Mouse (Mus musculus): Measurements from ENCODE around the gene Asb2. TPM values are rescaled to one million over a fixed set of nuclear protein-coding genes. Genes with fewer than 3 reads are reported as not detected.

Gene Asb2
- polyA plus RNA-seq, 1 experiment from 2014 or later = 0.57 TPM

DNA sequence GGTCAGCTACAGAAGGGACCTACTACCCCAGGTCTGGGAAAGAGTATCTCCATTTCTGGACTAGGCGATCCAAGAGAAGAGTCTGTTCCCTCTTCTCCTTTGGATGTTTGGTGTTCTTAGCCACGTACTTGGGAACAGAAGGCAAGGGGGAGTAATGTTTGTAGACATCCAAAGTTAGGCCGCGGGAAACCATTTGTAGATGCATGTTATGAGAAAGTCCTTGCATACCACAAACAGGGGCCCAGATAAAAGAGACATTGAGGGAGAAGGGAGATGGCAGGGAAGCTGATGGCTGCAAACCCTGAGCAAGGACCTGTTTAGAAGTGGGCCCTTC lies 581 bp upstream of the Asb2 start:
- no peak overlapping the region for H3K27ac ChIP-seq
- WGBS = 95% methylated on average over 4 of the region's 4 CpGs
- no peaks in the 10 kb centered on the region for H3K27me3 ChIP-seq (ENCODE audit: poor library complexity, severe bottlenecking)
- no peaks in the 10 kb centered on the region for H3K36me3 ChIP-seq (replicated peaks)
- H3K4me3 ChIP-seq = no peak overlapping the region
- H3K9me3 ChIP-seq = no peaks in the 10 kb centered on the region
- no peak for DNase-seq (ENCODE audit: extremely low spot score, low spot score)
- peaks cover 13% of the 10 kb centered on the region for H3K4me1 ChIP-seq

GRCm38 (mm10) chr12:103353538-103353937 lies 2.3 kb downstream of the Asb2 start:
- peak; percentile 22 for DNase-seq (ENCODE audit: extremely low spot score, low spot score)
- H3K27me3 ChIP-seq (ENCODE audit: poor library complexity, severe bottlenecking) = no peaks in the 10 kb centered on the region
- no peak overlapping the region for H3K4me3 ChIP-seq
- H3K4me1 ChIP-seq = peaks cover 8% of the 10 kb centered on the region
- 0 out of 2 replicates have a peak overlapping the region, but pooled peaks have one; percentile 6 for H3K27ac ChIP-seq
- 19% methylated on average over 5 of the region's 5 CpGs for WGBS
- no peaks in the 10 kb centered on the region for H3K9me3 ChIP-seq
- H3K36me3 ChIP-seq (replicated peaks) = no peaks in the 10 kb centered on the region

- Histone ChIP-seq H3K27me3 (ENCODE audit: poor library complexity, severe bottlenecking) (no peaks in the 10 kb centered on the region), H3K4me1 (peaks cover 7% of the 10 kb centered on the region; the same call in 1 of the 2 replicates), H3K36me3 (replicated peaks) (no peaks in the 10 kb centered on the region), H3K4me3 (no peak overlapping the region), H3K27ac (no peak overlapping the region), H3K9me3 (no peaks in the 10 kb centered on the region)
- WGBS = 93% methylated on average over 6 of the region's 6 CpGs
- no peak for DNase-seq (ENCODE audit: extremely low spot score, low spot score)
Measured at GRCm38 (mm10) chr12:103352735-103353134, 3.1 kb downstream of the Asb2 start.

DNA sequence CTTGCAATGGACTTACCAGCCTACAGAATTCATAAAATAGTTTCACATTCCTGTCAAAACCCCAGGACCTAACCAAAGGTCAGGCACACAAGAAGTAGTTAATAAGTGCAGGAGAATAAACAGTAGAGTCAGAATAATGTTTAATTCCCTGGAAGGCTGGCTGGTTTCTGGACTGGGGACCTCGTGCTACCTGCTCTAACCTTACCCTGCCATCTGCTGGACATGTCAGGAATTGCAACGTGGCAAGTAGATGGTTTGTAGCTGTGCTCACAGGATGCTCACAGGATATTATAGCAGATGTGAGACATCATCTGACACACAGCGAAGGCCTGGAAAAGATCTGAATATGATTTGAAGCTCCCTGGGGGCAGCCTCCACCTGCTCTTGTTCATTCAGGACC lies 7.3 kb downstream of the Asb2 start:
- Histone ChIP-seq H3K27me3 (ENCODE audit: poor library complexity, severe bottlenecking) (no peaks in the 10 kb centered on the region), H3K9me3 (no peaks in the 10 kb centered on the region), H3K4me1 (peaks cover 4% of the 10 kb centered on the region; the same call in 1 of the 2 replicates), H3K36me3 (replicated peaks) (no peaks in the 10 kb centered on the region), H3K4me3 (no peak overlapping the region), H3K27ac (no peak overlapping the region)
- peak; percentile 77 for DNase-seq (ENCODE audit: extremely low spot score, low spot score)
- 11% methylated on average over 3 of the region's 3 CpGs for WGBS

DNA sequence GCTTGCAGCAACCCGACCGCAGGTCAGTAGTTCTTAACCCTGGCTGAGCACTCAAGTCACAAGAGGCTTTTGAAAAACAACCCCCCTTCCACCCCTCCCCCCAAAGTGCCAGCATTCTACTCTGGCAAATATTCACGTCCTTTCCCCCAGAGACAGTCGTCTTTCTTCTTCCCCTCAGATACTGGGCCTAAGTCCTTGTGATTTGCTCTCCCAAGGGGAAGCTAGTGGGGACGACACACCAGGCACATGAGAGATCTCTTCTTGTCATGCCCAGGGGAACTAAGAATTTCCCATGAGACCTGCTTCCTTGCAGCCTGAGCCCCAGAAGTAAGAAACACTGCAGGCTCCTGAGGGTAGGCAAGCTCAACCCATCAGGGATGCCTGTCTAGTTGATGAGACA lies 8.4 kb downstream of the Asb2 start:
- 75% methylated on average over 5 of the region's 5 CpGs for WGBS
- Histone ChIP-seq H3K27ac (no peak overlapping the region), H3K27me3 (ENCODE audit: poor library complexity, severe bottlenecking) (no peaks in the 10 kb centered on the region), H3K9me3 (no peaks in the 10 kb centered on the region), H3K36me3 (replicated peaks) (no peaks in the 10 kb centered on the region), H3K4me1 (no peaks in the 10 kb centered on the region), H3K4me3 (no peak overlapping the region)
- no peak for DNase-seq (ENCODE audit: extremely low spot score, low spot score)

DNA sequence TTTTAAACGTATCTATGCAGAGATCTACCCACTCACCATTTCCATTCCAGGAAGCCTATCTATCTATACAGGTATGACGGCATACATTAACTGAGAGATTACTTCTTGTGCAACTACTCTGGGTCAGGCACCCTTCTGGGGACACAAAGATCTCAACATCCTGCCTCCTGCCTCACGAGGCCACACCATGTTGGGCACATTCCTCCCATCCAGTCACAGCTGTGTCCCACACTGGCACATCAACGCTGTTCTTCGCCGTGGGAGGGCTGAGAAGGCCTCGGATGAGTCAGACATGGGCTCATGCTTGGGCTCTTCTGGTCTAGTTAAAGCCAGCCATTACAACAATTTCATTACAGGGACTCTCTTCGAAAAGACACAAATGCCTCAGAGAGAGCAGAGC lies 8.9 kb downstream of the Asb2 start:
- Histone ChIP-seq H3K27me3 (ENCODE audit: poor library complexity, severe bottlenecking) (no peaks in the 10 kb centered on the region), H3K27ac (no peak overlapping the region), H3K4me1 (no peaks in the 10 kb centered on the region), H3K4me3 (no peak overlapping the region), H3K9me3 (no peaks in the 10 kb centered on the region), H3K36me3 (replicated peaks) (no peaks in the 10 kb centered on the region)
- DNase-seq (ENCODE audit: extremely low spot score, low spot score) = no peak
- WGBS = 90% methylated on average over 8 of the region's 8 CpGs

DNA sequence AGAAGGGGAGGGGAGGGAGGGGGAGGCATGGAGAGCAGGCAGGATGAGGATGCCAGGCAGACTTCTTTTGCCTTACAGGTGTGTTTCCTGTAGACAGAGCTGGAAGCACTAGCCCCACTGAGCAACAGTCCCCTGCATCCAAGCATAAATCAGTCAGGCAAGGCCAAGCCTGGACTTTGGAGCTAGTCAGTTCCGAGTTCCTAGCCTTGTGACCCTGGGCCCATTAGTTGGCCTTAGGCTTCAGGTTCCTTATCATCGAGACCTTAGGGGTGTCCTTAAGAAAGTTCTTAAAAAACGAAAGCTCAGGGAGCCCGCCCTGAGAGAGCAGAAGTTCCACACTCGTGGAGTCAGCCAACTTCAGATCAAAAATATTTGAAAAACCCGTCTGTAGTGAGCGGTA lies 10.9 kb downstream of the Asb2 start:
- no peak overlapping the region for H3K27ac ChIP-seq
- H3K4me1 ChIP-seq = no peaks in the 10 kb centered on the region
- no peak overlapping the region for H3K4me3 ChIP-seq
- no peaks in the 10 kb centered on the region for H3K36me3 ChIP-seq (replicated peaks)
- no peaks in the 10 kb centered on the region for H3K9me3 ChIP-seq
- H3K27me3 ChIP-seq (ENCODE audit: poor library complexity, severe bottlenecking) = no peaks in the 10 kb centered on the region
- DNase-seq (ENCODE audit: extremely low spot score, low spot score) = no peak
- 87% methylated on average over 7 of the region's 7 CpGs for WGBS

DNA sequence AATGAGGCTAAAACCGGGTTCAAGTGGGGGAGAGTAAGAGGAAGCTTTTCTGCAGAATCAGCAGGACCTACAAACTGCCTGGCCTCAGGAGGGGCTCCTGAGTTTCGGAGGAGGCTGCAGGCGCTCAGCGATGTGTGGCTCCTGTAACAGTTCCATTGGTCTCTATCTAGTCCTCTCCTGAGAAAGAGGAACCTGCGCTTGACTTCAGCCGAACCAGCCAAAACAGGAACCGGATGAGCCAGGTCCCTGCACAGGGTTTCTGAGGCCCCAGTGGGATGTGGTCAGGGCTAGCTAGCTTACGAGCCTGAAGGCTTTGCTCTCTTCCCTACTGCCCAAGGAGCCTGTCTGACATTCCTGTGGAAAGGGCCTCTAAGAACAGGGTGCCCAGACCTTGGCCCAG lies 12.3 kb downstream of the Asb2 start:
- WGBS = 86% methylated on average over 8 of the region's 8 CpGs
- H3K27ac ChIP-seq = no peak overlapping the region
- no peaks in the 10 kb centered on the region for H3K4me1 ChIP-seq
- no peak overlapping the region for H3K4me3 ChIP-seq
- no peaks in the 10 kb centered on the region for H3K36me3 ChIP-seq (replicated peaks)
- DNase-seq (ENCODE audit: extremely low spot score, low spot score) = no peak
- H3K9me3 ChIP-seq = no peaks in the 10 kb centered on the region
- no peaks in the 10 kb centered on the region for H3K27me3 ChIP-seq (ENCODE audit: poor library complexity, severe bottlenecking)

- WGBS = 88% methylated on average over 5 of the region's 5 CpGs
- H3K36me3 ChIP-seq (replicated peaks) = no peaks in the 10 kb centered on the region
Measured at GRCm38 (mm10) chr12:103341212-103341611, 14.6 kb downstream of the Asb2 start.

DNA sequence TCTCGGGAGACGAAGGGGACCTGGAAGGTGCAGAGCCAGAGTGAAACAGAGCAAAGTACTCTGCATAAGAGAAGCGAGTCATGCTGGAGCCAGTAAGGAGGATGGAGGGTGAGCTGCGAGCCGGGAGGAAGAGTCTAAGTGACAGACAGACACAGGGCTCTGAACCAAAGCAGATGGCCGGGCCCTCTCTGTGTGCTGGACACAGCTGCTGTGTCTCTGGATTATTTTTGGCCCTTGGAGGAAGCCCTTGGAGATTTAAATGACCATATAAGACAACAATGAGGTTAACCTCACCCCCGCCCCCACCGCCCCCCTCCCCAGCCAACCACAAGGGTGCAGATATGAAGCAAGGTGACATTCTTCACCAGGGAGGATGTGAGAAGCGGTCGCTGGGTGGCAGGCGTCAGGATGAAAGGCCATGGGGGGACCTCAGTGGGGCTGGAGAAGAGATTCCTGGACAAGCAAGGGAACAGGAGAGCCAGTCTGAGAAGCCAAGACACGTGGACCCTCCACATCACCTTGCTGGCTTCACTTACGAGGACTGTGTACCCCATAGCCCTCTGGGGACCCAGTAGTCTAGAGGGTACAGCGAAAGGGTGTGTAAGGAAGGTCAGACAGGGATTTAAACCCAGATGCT lies 17.5 kb downstream of the Asb2 start:
- peaks cover 4% of the 10 kb centered on the region; the same call in 1 of the 2 replicates for H3K4me1 ChIP-seq
- 83% methylated on average over 14 of the region's 14 CpGs for WGBS
- DNase-seq (ENCODE audit: extremely low spot score, low spot score) = no peak
- H3K36me3 ChIP-seq (replicated peaks) = no peaks in the 10 kb centered on the region
- H3K4me3 ChIP-seq = no peak overlapping the region
- no peak overlapping the region for H3K27ac ChIP-seq
- no peaks in the 10 kb centered on the region; the same call in 1 of the 2 replicates for H3K27me3 ChIP-seq (ENCODE audit: poor library complexity, severe bottlenecking)
- no peaks in the 10 kb centered on the region for H3K9me3 ChIP-seq

More at GRCm38 (mm10) chr12:103341212-103341611, 14.6 kb downstream of the Asb2 start:
- DNase-seq (ENCODE audit: extremely low spot score, low spot score) = no peak
- Histone ChIP-seq H3K27me3 (ENCODE audit: poor library complexity, severe bottlenecking) (no peaks in the 10 kb centered on the region), H3K9me3 (no peaks in the 10 kb centered on the region), H3K4me3 (no peak overlapping the region), H3K27ac (no peak overlapping the region), H3K4me1 (peaks cover 4% of the 10 kb centered on the region; the same call in 1 of the 2 replicates)

DNA sequence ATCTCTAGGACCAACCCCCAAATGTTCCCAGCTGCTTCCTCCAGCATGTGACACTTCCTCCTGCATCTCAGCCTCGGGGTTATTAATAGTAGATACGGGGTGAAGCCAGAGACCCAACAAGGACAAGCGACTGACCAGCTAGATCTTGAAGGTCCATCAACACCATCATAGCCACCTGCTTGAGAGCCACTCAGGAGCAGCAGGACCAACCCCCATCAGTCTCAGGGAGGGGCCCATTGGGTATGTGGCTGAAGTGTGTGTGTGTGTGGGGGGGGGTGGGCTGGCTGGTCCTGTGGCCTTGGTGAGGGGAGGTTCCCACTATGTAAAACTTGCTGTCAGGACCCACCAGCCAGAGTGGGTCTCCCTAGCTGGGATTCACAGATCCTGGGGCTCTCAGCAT lies 19.0 kb downstream of the Asb2 start:
- no peak for DNase-seq (ENCODE audit: extremely low spot score, low spot score)
- no peaks in the 10 kb centered on the region for H3K36me3 ChIP-seq (replicated peaks)
- no peaks in the 10 kb centered on the region; the same call in 1 of the 2 replicates for H3K27me3 ChIP-seq (ENCODE audit: poor library complexity, severe bottlenecking)
- peaks cover 4% of the 10 kb centered on the region; the same call in 1 of the 2 replicates for H3K4me1 ChIP-seq
- 87% methylated on average over 3 of the region's 3 CpGs for WGBS
- no peaks in the 10 kb centered on the region for H3K9me3 ChIP-seq
- H3K27ac ChIP-seq = no peak overlapping the region
- H3K4me3 ChIP-seq = no peak overlapping the region

DNA sequence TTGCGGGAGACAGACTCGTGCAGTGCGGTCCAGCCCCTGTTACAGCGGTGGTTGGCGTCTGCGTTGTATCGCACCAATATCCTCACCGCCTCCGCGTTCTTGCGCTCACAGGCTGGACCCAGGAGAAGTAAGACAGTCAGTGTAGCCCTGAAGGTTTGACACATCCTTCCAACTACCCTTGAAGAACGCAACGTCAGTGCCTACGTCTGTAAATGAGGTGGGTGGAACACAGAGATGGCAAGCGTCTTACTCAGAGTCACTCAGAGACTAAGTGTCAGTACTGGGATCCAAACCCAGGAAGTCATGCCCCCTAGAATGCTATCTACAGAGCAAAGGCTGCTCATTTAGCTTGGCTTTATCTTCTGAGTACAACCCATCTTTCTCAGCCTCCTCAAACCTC lies 22.4 kb downstream of the Asb2 start:
- peaks cover 1% of the 10 kb centered on the region; the same call in 1 of the 2 replicates for H3K27me3 ChIP-seq (ENCODE audit: poor library complexity, severe bottlenecking)
- H3K27ac ChIP-seq = no peak overlapping the region
- H3K9me3 ChIP-seq = no peaks in the 10 kb centered on the region
- 95% methylated on average over 15 of the region's 15 CpGs for WGBS
- no peak for DNase-seq (ENCODE audit: extremely low spot score, low spot score)
- H3K4me3 ChIP-seq = no peak overlapping the region
- no peaks in the 10 kb centered on the region for H3K36me3 ChIP-seq (replicated peaks)
- H3K4me1 ChIP-seq = peaks cover 11% of the 10 kb centered on the region

DNA sequence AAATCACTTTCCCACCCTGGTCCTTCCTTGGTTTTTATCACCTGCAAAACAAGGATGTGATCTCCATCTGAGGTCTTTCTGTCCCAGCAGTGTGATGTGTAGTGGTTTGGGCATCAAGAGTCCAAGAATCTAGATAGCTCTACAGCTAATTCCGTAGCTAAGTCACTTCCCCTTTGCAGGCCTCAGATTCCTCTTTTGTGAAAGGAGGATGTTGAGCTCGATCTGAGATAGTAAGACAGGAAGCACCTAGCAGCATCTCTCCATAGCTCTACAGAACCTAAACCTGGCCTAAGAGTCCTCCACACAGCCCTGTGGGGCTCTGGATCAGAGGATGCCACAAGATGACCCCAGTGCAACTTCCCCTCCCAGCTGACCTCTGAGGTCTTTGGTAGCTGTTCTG lies 22.9 kb downstream of the Asb2 start:
- Histone ChIP-seq H3K27ac (no peak overlapping the region), H3K4me3 (no peak overlapping the region), H3K9me3 (no peaks in the 10 kb centered on the region), H3K27me3 (ENCODE audit: poor library complexity, severe bottlenecking) (peaks cover 6% of the 10 kb centered on the region; the same call in 1 of the 2 replicates), H3K4me1 (peaks cover 14% of the 10 kb centered on the region), H3K36me3 (replicated peaks) (no peaks in the 10 kb centered on the region)
- no peak for DNase-seq (ENCODE audit: extremely low spot score, low spot score)
- 86% methylated on average over 2 of the region's 2 CpGs for WGBS

DNA sequence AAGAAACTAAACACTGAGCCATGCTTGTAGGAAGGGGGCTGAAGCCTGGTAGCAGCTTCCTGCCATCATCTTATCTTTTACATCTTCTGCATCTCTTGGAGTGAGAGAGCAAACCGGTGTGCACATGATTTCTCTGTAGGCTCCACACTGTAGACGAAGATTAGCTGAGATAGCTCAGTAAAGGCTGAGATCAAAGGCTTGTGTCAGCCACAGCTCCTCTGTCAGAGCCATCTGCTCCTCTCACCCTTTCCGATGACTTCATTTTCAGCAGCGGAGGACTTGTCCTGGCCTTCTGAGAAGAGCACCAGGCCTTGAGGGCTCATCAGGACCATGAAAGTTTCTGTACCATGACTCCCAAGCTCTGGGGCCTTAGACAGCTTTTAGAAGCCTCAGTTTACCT lies 24.3 kb downstream of the Asb2 start:
- DNase-seq (ENCODE audit: extremely low spot score, low spot score) = no peak
- no peaks in the 10 kb centered on the region for H3K36me3 ChIP-seq (replicated peaks)
- peaks cover 21% of the 10 kb centered on the region for H3K4me1 ChIP-seq
- H3K4me3 ChIP-seq = no peak overlapping the region
- H3K9me3 ChIP-seq = no peaks in the 10 kb centered on the region
- peaks cover 10% of the 10 kb centered on the region; the same call in 1 of the 2 replicates for H3K27me3 ChIP-seq (ENCODE audit: poor library complexity, severe bottlenecking)
- H3K27ac ChIP-seq = no peak overlapping the region
- WGBS = 80% methylated on average over 4 of the region's 4 CpGs

All from forebrain, embryonic 10.5 days (tissue).